Mouse (Mus musculus): ENCODE results near the gene Ankle2. TPM values are rescaled to one million over a fixed set of nuclear protein-coding genes. Genes with fewer than 3 reads are reported as not detected.

The Ankle2 gene
- total and polyA plus RNA-seq, 2 experiments from 2014 or later: 17.1 to 30.7 TPM

DNA sequence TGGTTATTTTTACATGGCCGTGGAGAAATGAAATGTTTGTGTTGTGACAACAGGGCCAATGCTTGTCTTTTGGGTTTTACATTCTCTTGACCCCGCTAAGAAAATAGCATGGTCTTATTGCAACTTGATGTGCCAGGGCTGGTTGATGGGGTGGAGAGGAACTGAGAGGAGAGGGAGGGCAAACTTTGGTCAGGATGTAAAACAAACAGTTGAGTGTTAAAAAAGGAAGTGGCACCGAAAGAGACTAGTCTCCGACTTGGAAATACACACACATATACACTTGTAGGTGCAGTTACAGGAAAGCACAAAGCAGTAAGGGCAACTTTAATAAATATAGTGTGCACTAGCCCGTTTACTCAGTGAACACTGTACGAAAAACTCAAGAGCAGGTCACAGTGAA is 1.5 kb downstream of the Ankle2 start:
- H3K36me3 ChIP-seq (ENCODE audit: insufficient read depth, low read length): peaks cover 14% of the 10 kb centered on the region
- H3K27me3 ChIP-seq (ENCODE audit: insufficient read depth, low read length): no peaks in the 10 kb centered on the region
- H3K9ac ChIP-seq (replicated peaks; ENCODE audit: low read length, poor library complexity, severe bottlenecking): no peak overlapping the region
- peak overlapping the region; percentile 97; the same call in 1 of the 2 replicates for H3K4me3 ChIP-seq (ENCODE audit: low read depth, low read length)
- DNase-seq (ENCODE audit: low spot score) (no peak), ATAC-seq (ENCODE audit: low FRiP score) (no peak)
- H3K27ac ChIP-seq (ENCODE audit: low read depth, low read length): no peak overlapping the region
- H3K4me1 ChIP-seq (ENCODE audit: insufficient read depth, low read length): peaks cover 10% of the 10 kb centered on the region; the same call in 1 of the 2 replicates
- WGBS: 86% methylated on average over 6 of the region's 6 CpGs
- no peaks in the 10 kb centered on the region for H3K9me3 ChIP-seq (ENCODE audit: low read length)
- peak overlapping the region; percentile 71 for H3K4me2 ChIP-seq (ENCODE audit: low read depth, low read length, poor library complexity, severe bottlenecking)
- no peak for TF ChIP-seq CTCF (IDR thresholded peaks at IDR 0.05)

DNA sequence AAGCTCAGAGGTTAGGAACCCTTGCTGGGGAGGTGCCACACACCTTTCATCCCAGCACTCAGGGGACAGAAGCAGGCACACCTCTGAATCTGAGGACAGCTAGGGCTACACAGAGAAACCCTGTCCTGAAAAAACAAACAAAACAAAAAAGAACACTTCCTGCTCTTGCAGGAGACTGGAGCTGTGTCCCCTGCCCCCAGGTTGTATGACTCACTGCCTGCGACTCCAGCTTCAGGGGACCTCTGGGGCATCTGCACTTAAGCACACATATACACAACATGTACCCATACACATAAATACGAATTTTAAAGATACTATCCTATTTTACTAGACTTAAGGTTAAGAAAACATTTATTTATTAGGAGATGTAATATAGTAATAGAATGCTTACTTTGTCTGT is 13.3 kb downstream of the Ankle2 start:
- Histone ChIP-seq H3K27ac (ENCODE audit: low read depth, low read length) (no peak overlapping the region), H3K36me3 (ENCODE audit: insufficient read depth, low read length) (peaks cover 53% of the 10 kb centered on the region), H3K4me1 (ENCODE audit: insufficient read depth, low read length) (no peaks in the 10 kb centered on the region), H3K4me3 (ENCODE audit: low read depth, low read length) (no peak overlapping the region), H3K9ac (replicated peaks; ENCODE audit: low read length, poor library complexity, severe bottlenecking) (no peak overlapping the region), H3K4me2 (ENCODE audit: low read depth, low read length, poor library complexity, severe bottlenecking) (no peak overlapping the region), H3K27me3 (ENCODE audit: insufficient read depth, low read length) (no peaks in the 10 kb centered on the region), H3K9me3 (ENCODE audit: low read length) (no peaks in the 10 kb centered on the region)
- no peak for ATAC-seq (ENCODE audit: low FRiP score)
- DNase-seq (ENCODE audit: low spot score): no peak
- 82% methylated on average over 2 of the region's 2 CpGs for WGBS
- TF ChIP-seq CTCF (IDR thresholded peaks at IDR 0.05): no peak

DNA sequence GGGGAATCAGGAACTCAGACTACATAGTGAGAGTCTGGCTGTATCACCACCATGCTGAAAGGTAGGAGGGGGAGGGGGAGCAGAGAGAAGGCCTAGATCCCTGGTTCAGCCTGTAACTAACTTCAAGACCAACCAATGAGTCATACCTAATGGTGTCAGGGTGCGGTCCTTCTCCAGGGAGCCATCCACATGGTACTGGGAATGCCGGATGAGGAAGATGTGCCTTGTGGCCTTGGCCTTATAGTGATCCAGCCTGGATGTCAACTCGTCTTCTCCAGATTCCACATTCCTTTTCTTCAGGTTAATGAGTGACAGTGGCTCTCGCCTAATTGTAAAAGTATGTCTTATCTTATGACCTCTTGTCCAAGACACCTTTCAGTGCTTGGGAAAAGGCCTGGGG is 36.1 kb downstream of the Ankle2 start:
- no peaks in the 10 kb centered on the region for H3K27me3 ChIP-seq (ENCODE audit: insufficient read depth, low read length)
- H3K27ac ChIP-seq (ENCODE audit: low read depth, low read length): no peak overlapping the region
- ATAC-seq (ENCODE audit: low FRiP score) (no peak), DNase-seq (ENCODE audit: low spot score) (no peak)
- H3K4me3 ChIP-seq (ENCODE audit: low read depth, low read length): no peak overlapping the region
- WGBS: 96% methylated on average over 4 of the region's 4 CpGs
- H3K9me3 ChIP-seq (ENCODE audit: low read length): no peaks in the 10 kb centered on the region
- H3K4me2 ChIP-seq (ENCODE audit: low read depth, low read length, poor library complexity, severe bottlenecking): no peak overlapping the region
- H3K36me3 ChIP-seq (ENCODE audit: insufficient read depth, low read length): peaks cover 26% of the 10 kb centered on the region
- no peak overlapping the region for H3K9ac ChIP-seq (replicated peaks; ENCODE audit: low read length, poor library complexity, severe bottlenecking)
- H3K4me1 ChIP-seq (ENCODE audit: insufficient read depth, low read length): peaks cover 4% of the 10 kb centered on the region; the same call in 1 of the 2 replicates
- no peak for TF ChIP-seq CTCF (IDR thresholded peaks at IDR 0.05)

DNA sequence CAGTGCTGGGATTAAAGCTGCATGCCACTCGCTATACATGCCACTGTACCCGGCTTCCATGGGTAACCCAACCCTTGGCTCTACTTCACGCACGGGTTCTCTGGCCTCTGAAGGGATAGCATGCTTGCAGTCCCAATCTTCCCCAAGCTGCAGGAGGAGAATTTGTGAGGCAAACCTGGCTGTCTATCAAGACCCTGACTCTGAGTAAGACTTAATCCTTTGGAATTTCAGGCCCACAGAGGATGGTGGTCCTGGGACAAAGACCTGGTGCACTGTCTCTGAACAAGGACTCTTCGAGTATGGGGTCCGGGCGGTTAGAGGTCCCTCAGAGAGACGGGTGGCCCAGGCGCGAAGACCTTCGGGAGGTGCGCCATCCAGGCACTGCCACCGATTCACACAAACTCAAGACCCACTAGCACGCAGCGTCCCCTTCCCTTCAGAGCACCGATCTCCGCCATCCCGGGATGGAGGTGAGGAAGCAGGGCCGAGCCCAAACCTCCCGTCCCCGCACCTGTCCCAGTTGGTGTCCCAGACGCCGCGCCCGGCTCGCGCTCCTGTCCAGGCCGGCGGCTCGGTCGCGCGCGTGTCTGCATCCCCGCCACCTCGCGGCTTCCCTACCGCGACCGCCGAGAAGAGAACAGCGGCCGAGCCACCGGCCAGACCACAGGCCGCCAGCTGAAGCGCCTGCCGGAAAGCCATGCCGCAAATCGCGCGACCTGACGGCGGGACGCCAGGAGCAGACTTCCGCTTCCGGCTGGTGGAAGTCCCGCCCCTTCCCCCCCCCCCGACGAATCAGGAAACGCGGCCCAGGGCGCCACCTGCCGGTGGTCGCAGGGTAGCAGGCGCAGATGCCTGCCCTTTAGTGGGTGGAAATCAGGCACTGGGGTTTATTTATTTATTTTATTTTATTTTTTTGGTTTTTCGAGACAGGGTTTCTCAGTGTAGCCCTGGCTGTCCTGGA is 38.6 kb downstream of the Ankle2 start, which contains the start of gene Pgam5:
Pgam5 (minus strand) TSS at position 773 of the 961 bp plus-strand sequence.
- Histone ChIP-seq H3K9ac (replicated peaks; ENCODE audit: low read length, poor library complexity, severe bottlenecking) (peak within 1 kb of the TSS; percentile 85), H3K9me3 (ENCODE audit: low read length) (no peaks in the 10 kb centered on the region), H3K4me2 (ENCODE audit: low read depth, low read length, poor library complexity, severe bottlenecking) (peak within 1 kb of the TSS; percentile 89), H3K4me1 (ENCODE audit: insufficient read depth, low read length) (peaks cover 4% of the 10 kb centered on the region; the same call in 1 of the 2 replicates), H3K27me3 (ENCODE audit: insufficient read depth, low read length) (no peaks in the 10 kb centered on the region), H3K27ac (ENCODE audit: low read depth, low read length) (peak within 1 kb of the TSS; percentile 80), H3K36me3 (ENCODE audit: insufficient read depth, low read length) (peaks cover 26% of the 10 kb centered on the region), H3K4me3 (ENCODE audit: low read depth, low read length) (peak within 1 kb of the TSS; percentile 84)
- under 1% methylated on average over 62 of the region's 66 CpGs for WGBS
- TF ChIP-seq CTCF (IDR thresholded peaks at IDR 0.05): peak; percentile 88
- DNase-seq (ENCODE audit: low spot score): peak; percentile 93
- peak; percentile 92 for ATAC-seq (ENCODE audit: low FRiP score)

DNA sequence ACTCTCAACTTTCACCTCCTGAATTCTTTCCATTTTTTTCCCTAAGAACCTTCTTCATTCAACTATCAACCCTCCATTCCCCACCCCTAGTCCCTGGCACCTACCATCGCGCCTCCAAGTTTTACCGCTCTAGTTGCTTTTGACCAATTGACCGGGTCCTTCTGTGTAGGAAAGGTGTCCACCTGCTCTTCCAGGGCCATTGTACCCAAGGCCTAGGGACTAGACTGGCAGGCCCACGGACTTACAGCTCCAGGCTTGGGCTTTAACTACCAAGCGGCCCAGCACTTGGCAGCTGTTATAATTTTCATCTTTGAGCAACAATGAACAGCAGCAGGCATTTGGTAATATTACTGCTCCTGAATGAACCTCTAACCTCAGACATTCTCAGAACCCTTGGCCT is 39.4 kb downstream of the Ankle2 start:
- H3K4me3 ChIP-seq (ENCODE audit: low read depth, low read length): no peak overlapping the region
- peaks cover 4% of the 10 kb centered on the region; the same call in 1 of the 2 replicates for H3K4me1 ChIP-seq (ENCODE audit: insufficient read depth, low read length)
- DNase-seq (ENCODE audit: low spot score) (no peak), ATAC-seq (ENCODE audit: low FRiP score) (peak; percentile 22; the same call in 1 of the 2 replicates)
- no peak overlapping the region for H3K4me2 ChIP-seq (ENCODE audit: low read depth, low read length, poor library complexity, severe bottlenecking)
- H3K9ac ChIP-seq (replicated peaks; ENCODE audit: low read length, poor library complexity, severe bottlenecking): no peak overlapping the region
- 93% methylated on average over 6 of the region's 6 CpGs for WGBS
- H3K27ac ChIP-seq (ENCODE audit: low read depth, low read length): no peak overlapping the region
- no peak for TF ChIP-seq CTCF (IDR thresholded peaks at IDR 0.05)
- peaks cover 18% of the 10 kb centered on the region for H3K36me3 ChIP-seq (ENCODE audit: insufficient read depth, low read length)
- no peaks in the 10 kb centered on the region for H3K9me3 ChIP-seq (ENCODE audit: low read length)
- H3K27me3 ChIP-seq (ENCODE audit: insufficient read depth, low read length): no peaks in the 10 kb centered on the region

DNA sequence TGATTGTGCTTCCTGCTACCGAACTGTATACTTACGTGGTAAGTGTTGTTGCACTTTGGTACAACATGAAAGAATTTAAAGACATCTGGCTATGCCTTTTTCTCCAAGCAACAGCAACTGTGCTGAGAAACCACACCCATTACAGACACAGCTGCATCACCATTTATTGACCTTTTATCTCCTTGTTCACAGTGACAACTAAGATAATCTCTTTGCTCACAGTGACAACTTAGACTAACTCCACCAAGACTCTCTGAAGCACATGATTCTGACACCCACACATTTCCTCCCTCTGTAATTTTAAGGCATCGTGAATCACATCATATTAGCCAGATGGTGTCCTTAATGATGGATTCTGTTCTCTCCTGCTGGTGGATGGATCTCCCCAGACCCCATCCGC is 43.3 kb downstream of the Ankle2 start:
- no peaks in the 10 kb centered on the region for H3K9me3 ChIP-seq (ENCODE audit: low read length)
- H3K27ac ChIP-seq (ENCODE audit: low read depth, low read length): no peak overlapping the region
- H3K4me2 ChIP-seq (ENCODE audit: low read depth, low read length, poor library complexity, severe bottlenecking): no peak overlapping the region
- ATAC-seq (ENCODE audit: low FRiP score) (no peak), DNase-seq (ENCODE audit: low spot score) (no peak)
- H3K27me3 ChIP-seq (ENCODE audit: insufficient read depth, low read length): no peaks in the 10 kb centered on the region
- 90% methylated on average over 4 of the region's 4 CpGs for WGBS
- no peak for TF ChIP-seq CTCF (IDR thresholded peaks at IDR 0.05)
- no peak overlapping the region for H3K9ac ChIP-seq (replicated peaks; ENCODE audit: low read length, poor library complexity, severe bottlenecking)
- no peaks in the 10 kb centered on the region for H3K4me1 ChIP-seq (ENCODE audit: insufficient read depth, low read length)
- no peak overlapping the region for H3K4me3 ChIP-seq (ENCODE audit: low read depth, low read length)
- no peaks in the 10 kb centered on the region; the same call in 1 of the 2 replicates for H3K36me3 ChIP-seq (ENCODE audit: insufficient read depth, low read length)
